Mouse (Mus musculus) embryonic facial prominence, embryonic 11.5 days (tissue): ENCODE data around the gene Atxn2. TPM values are rescaled to one million over a fixed set of nuclear protein-coding genes. Genes with fewer than 3 reads are reported as not detected.

Experiments used
- ATAC-seq: fragments of 200-750 bp; cut with Nextera tagmentation; replicated peaks from 2 replicates; pipeline ENCODE4 v1.8.0; 2017; ENCODE audit warnings: low read depth; ENCODE audit not compliant: insufficient number of reproducible peaks, low FRiP score, low TSS enrichment
- DNase-seq: peaks from one replicate; pipeline ENCODE4 v3.0.0-alpha.2; 2015; ENCODE audit warnings: low spot score
- H3K27ac ChIP-seq: fragments of 300-500 bp; sonication (generic); replicated peaks from 2 replicates; pipeline ENCODE4 v1.5.1; 2014; ENCODE audit warnings: mild to moderate bottlenecking, low read depth, low read length, control low read depth
- H3K27me3 ChIP-seq: fragments of 300-500 bp; sonication (generic); 2 replicates; pipeline ENCODE4 v1.6.1; 2014; ENCODE audit warnings: mild to moderate bottlenecking, low read length, moderate library complexity, mixed read lengths; ENCODE audit not compliant: control insufficient read depth, insufficient read depth
- H3K36me3 ChIP-seq: fragments of 300-500 bp; sonication (generic); replicated peaks from 2 replicates; pipeline ENCODE4 v1.6.1; 2014; ENCODE audit warnings: low read depth, mild to moderate bottlenecking, low read length, moderate library complexity, mixed read lengths; ENCODE audit not compliant: control insufficient read depth, insufficient read depth
- H3K4me1 ChIP-seq: fragments of 300-500 bp; sonication (generic); 2 replicates; pipeline ENCODE4 v1.6.1; 2014; ENCODE audit warnings: low read length, mixed read lengths; ENCODE audit not compliant: control insufficient read depth, insufficient read depth
- H3K4me2 ChIP-seq: fragments of 300-500 bp; sonication (generic); 2 replicates; pipeline ENCODE4 v1.6.1; 2014; ENCODE audit warnings: low read depth, mild to moderate bottlenecking, control low read depth, low read length, moderate library complexity
- H3K4me3 ChIP-seq: fragments of 300-500 bp; sonication (generic); 2 replicates; pipeline ENCODE4 v1.5.1; 2014; ENCODE audit warnings: low read depth, low read length, control low read depth
- H3K9ac ChIP-seq: fragments of 300-500 bp; sonication (generic); replicated peaks from 2 replicates; pipeline ENCODE4 v1.6.1; 2014; ENCODE audit warnings: mild to moderate bottlenecking, control low read depth, low read length
- H3K9me3 ChIP-seq: fragments of 300-500 bp; sonication (generic); replicated peaks from 2 replicates; pipeline ENCODE4 v1.6.1; 2016; ENCODE audit warnings: mild to moderate bottlenecking, low read length, inconsistent platforms, mixed read lengths; ENCODE audit not compliant: control insufficient read depth
- WGBS: fragments of 180-500 bp; shearing (Covaris S2); extraction: QIAGEN DNeasy Blood & Tissue Kit; methylation state at CpG from one replicate; pipeline ENCODE4 v1.1.7; 2014; 5-methylcytosine and 5-hydroxymethylcytosine counted together
- polyA plus RNA-seq: library from polyadenylated mRNA; unstranded; fragments of >200 nt; fragmentation: Nextera tagmentation; extraction: Ambion mirVana; gene quantifications from 2 replicates; pipeline ENCODE4 v1.2.1, GENCODE M21; 2014

Atxn2 gene
- polyA plus RNA-seq, 1 experiment from 2014 or later = 61.5 TPM

GRCm38 (mm10) chr5:121828491-121829432 is 117.6 kb downstream of the Atxn2 start:
- Histone ChIP-seq H3K36me3 (no peaks in the 10 kb centered on the region), H3K4me1 (peaks cover 4% of the 10 kb centered on the region; the same call in 1 of the 2 replicates), H3K4me3 (peak overlapping the region; percentile 42), H3K27me3 (peaks cover 9% of the 10 kb centered on the region), H3K9ac (peak overlapping the region; percentile 58), H3K4me2 (peak overlapping the region; percentile 78), H3K9me3 (no peaks in the 10 kb centered on the region), H3K27ac (no peak overlapping the region)
- 5% methylated on average over 63 of the region's 82 CpGs for WGBS
- DNase-seq = peak; percentile 43
- ATAC-seq = 0 out of 2 replicates have a peak, but pooled peaks have one; percentile 18

DNA sequence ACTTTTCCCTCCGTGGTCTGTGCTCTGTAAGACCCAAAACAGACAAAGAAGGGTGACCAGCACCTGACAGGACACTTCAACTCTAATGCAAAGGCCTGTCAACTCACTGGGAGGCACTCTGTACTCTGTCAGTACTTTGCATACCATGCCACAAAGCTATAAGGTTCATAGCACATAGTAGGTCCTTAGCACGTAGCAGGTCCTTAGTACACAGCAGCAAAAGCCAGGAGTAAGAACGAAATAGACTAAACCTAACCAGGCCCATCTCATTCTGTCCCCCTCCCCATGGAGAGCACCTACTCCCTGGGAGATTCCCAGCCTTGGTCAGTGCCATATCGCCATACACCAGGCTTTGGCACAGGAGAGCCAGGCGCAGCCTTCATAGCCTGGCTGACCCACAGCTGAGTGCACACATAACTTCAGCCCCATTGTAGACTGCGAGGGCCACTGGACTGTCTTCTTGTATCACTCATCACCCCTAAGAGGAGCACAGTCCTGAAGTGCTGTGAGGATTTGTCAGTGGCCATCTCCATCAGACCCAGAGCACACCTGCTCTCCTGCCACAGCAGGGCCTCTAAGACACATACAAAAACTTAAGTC is 120.0 kb downstream of the Atxn2 start:
- Histone ChIP-seq H3K9me3 (no peaks in the 10 kb centered on the region), H3K36me3 (no peaks in the 10 kb centered on the region), H3K9ac (no peak overlapping the region), H3K27ac (no peak overlapping the region), H3K4me2 (no peak overlapping the region), H3K4me3 (no peak overlapping the region), H3K27me3 (peaks cover 9% of the 10 kb centered on the region), H3K4me1 (peaks cover 9% of the 10 kb centered on the region; the same call in 1 of the 2 replicates)
- WGBS = 88% methylated on average over 6 of the region's 6 CpGs
- ATAC-seq = no peak
- no peak for DNase-seq

- 76% methylated on average over 6 of the region's 6 CpGs for WGBS
- ATAC-seq (no peak), DNase-seq (no peak)
- H3K4me3 ChIP-seq = no peak overlapping the region
- H3K9me3 ChIP-seq = no peaks in the 10 kb centered on the region
- H3K9ac ChIP-seq = no peak overlapping the region
- H3K36me3 ChIP-seq = no peaks in the 10 kb centered on the region
- no peak overlapping the region for H3K27ac ChIP-seq
- peaks cover 12% of the 10 kb centered on the region; the same call in 1 of the 2 replicates for H3K4me1 ChIP-seq
- peaks cover 16% of the 10 kb centered on the region for H3K27me3 ChIP-seq
- H3K4me2 ChIP-seq = no peak overlapping the region
Observed at GRCm38 (mm10) chr5:121832376-121833155, 121.4 kb downstream of the Atxn2 start.

- Histone ChIP-seq H3K9ac (no peak overlapping the region), H3K9me3 (no peaks in the 10 kb centered on the region), H3K4me1 (peaks cover 12% of the 10 kb centered on the region), H3K27ac (no peak overlapping the region), H3K4me2 (no peak overlapping the region), H3K4me3 (no peak overlapping the region), H3K36me3 (no peaks in the 10 kb centered on the region), H3K27me3 (peaks cover 21% of the 10 kb centered on the region)
- ATAC-seq = no peak
- 86% methylated on average over 2 of the region's 2 CpGs for WGBS
- no peak for DNase-seq
Observed at GRCm38 (mm10) chr5:121833159-121833558, 122.0 kb downstream of the Atxn2 start.

GRCm38 (mm10) chr5:121833572-121834240 is 122.6 kb downstream of the Atxn2 start:
- H3K36me3 ChIP-seq = no peaks in the 10 kb centered on the region

DNA sequence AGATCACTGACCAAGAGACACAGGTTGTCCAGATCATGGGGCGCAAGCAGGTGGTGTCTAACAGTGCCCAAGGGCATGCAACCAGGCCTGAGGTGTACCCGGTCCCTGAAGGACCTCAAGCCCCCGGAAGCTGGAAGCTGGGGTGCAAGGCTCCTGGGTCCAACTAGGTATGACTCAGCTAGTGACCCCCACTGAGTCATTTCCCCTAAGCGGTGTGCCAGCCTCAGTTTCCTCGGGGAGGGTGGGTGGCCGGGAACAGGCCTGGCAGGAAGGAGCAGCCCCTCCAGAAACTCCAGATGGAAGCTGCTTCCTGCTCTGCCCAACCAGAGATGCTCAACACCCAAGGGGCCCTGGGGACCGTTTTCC is 123.1 kb downstream of the Atxn2 start:
- no peak overlapping the region for H3K9ac ChIP-seq
- H3K4me3 ChIP-seq = no peak overlapping the region
- no peaks in the 10 kb centered on the region for H3K36me3 ChIP-seq
- H3K9me3 ChIP-seq = no peaks in the 10 kb centered on the region
- H3K4me2 ChIP-seq = no peak overlapping the region; the same call in 1 of the 2 replicates
- no peak overlapping the region for H3K27ac ChIP-seq
- peaks cover 24% of the 10 kb centered on the region for H3K27me3 ChIP-seq
- H3K4me1 ChIP-seq = peaks cover 12% of the 10 kb centered on the region
- WGBS = 74% methylated on average over 7 of the region's 7 CpGs
- DNase-seq (no peak), ATAC-seq (no peak)

More at GRCm38 (mm10) chr5:121833572-121834240, 122.6 kb downstream of the Atxn2 start:
- 42% methylated on average over 10 of the region's 10 CpGs for WGBS
- DNase-seq (no peak), ATAC-seq (no peak)
- no peak overlapping the region for H3K4me2 ChIP-seq
- no peak overlapping the region for H3K27ac ChIP-seq
- no peak overlapping the region for H3K4me3 ChIP-seq
- H3K27me3 ChIP-seq = peaks cover 20% of the 10 kb centered on the region
- peaks cover 11% of the 10 kb centered on the region for H3K4me1 ChIP-seq
- no peak overlapping the region for H3K9ac ChIP-seq
- H3K9me3 ChIP-seq = no peaks in the 10 kb centered on the region

GRCm38 (mm10) chr5:121834991-121835747 is 124.0 kb downstream of the Atxn2 start:
- DNase-seq (no peak), ATAC-seq (no peak)
- H3K9me3 ChIP-seq = no peaks in the 10 kb centered on the region
- peak overlapping the region; percentile 38; the same call in 1 of the 2 replicates for H3K9ac ChIP-seq
- peak overlapping the region; percentile 74 for H3K4me3 ChIP-seq
- WGBS = 51% methylated on average over 12 of the region's 12 CpGs
- H3K27ac ChIP-seq = no peak overlapping the region
- peaks cover 21% of the 10 kb centered on the region; the same call in 1 of the 2 replicates for H3K27me3 ChIP-seq
- H3K4me2 ChIP-seq = peak overlapping the region; percentile 96
- H3K36me3 ChIP-seq = no peaks in the 10 kb centered on the region
- H3K4me1 ChIP-seq = peaks cover 12% of the 10 kb centered on the region
